Mouse (Mus musculus): ENCODE measurements at regions not wholly inside any gene's neighbourhood (a gene's known extent, or its start where the extent isn't known, plus 50 kb on each side); places are given as distances from the start of the nearest gene placed in this dataset.
A peak's percentile ranks its signal among the peaks of the same experiment; 100 is the strongest.
"Not testable (repeated sequence)": the region's sequence is repeated elsewhere in the genome, so short reads cannot be mapped to it uniquely, and the experiment has no call there.

- TF ChIP-seq CTCF (IDR thresholded peaks at IDR 0.05; ENCODE audit: insufficient read depth, low read length) (no peak), POLR2A (IDR thresholded peaks at IDR 0.05; ENCODE audit: borderline replicate concordance, extremely low read depth, low read depth, low read length) (no peak)
- Histone ChIP-seq H3K4me1 (ENCODE audit: control insufficient read depth, insufficient read depth, low read length) (peaks cover 3% of the 10 kb centered on the region; the same call in 1 of the 2 replicates), H3K4me3 (replicated peaks; ENCODE audit: extremely low read depth, low read depth, low read length) (peak overlapping the region; percentile 44)
- WGBS, result 16% methylated on average over 14 of the region's 14 CpGs
- DNase-seq, result no peak
These were observed 127.5 kb downstream of the Gm11077 start for GRCm38 (mm10) chr6:140856468-140857117.

GRCm38 (mm10) chr6:140857118-140857746, 128.1 kb downstream of the Gm11077 start:
- TF ChIP-seq CTCF (IDR thresholded peaks at IDR 0.05; ENCODE audit: insufficient read depth, low read length), result no peak
- no peak for TF ChIP-seq POLR2A (IDR thresholded peaks at IDR 0.05; ENCODE audit: borderline replicate concordance, extremely low read depth, low read depth, low read length)
- H3K4me3 ChIP-seq (replicated peaks; ENCODE audit: extremely low read depth, low read depth, low read length), result peak overlapping the region; percentile 21
- 34% methylated on average over 18 of the region's 18 CpGs for WGBS
- no peak for DNase-seq
- H3K4me1 ChIP-seq (ENCODE audit: control insufficient read depth, insufficient read depth, low read length), result peaks cover 3% of the 10 kb centered on the region; the same call in 1 of the 2 replicates

GRCm38 (mm10) chr6:140869523-140869922, 140.4 kb downstream of the Gm11077 start:
- not testable (repeated sequence) for H3K4me3 ChIP-seq (replicated peaks; ENCODE audit: extremely low read depth, low read depth, low read length); H3K4me1 ChIP-seq (ENCODE audit: control insufficient read depth, insufficient read depth, low read length); DNase-seq
- 96% methylated on average over 11 of the region's 16 CpGs for WGBS

- TF ChIP-seq CTCF (IDR thresholded peaks at IDR 0.05; ENCODE audit: insufficient read depth, low read length) (no peak), POLR2A (IDR thresholded peaks at IDR 0.05; ENCODE audit: borderline replicate concordance, extremely low read depth, low read depth, low read length) (no peak)
- WGBS, result 35% methylated on average over 3 of the region's 3 CpGs
- no peak for DNase-seq
- Histone ChIP-seq H3K4me1 (ENCODE audit: control insufficient read depth, insufficient read depth, low read length) (no peaks in the 10 kb centered on the region), H3K4me3 (replicated peaks; ENCODE audit: extremely low read depth, low read depth, low read length) (no peak overlapping the region)
These were observed 145.7 kb downstream of the Gm11077 start for GRCm38 (mm10) chr6:140874831-140875230.

- no peak for TF ChIP-seq POLR2A (IDR thresholded peaks at IDR 0.05; ENCODE audit: borderline replicate concordance, extremely low read depth, low read depth, low read length)
- Histone ChIP-seq H3K4me1 (ENCODE audit: control insufficient read depth, insufficient read depth, low read length) (no peaks in the 10 kb centered on the region), H3K4me3 (replicated peaks; ENCODE audit: extremely low read depth, low read depth, low read length) (no peak overlapping the region)
- no peak for DNase-seq
These were observed 154.6 kb downstream of the Gm11077 start for GRCm38 (mm10) chr6:140883651-140884050.

GRCm38 (mm10) chr6:140888610-140889009, 159.5 kb downstream of the Gm11077 start:
- Histone ChIP-seq H3K4me1 (ENCODE audit: control insufficient read depth, insufficient read depth, low read length) (no peaks in the 10 kb centered on the region), H3K4me3 (replicated peaks; ENCODE audit: extremely low read depth, low read depth, low read length) (no peak overlapping the region)
- no peak for DNase-seq
- WGBS, result 34% methylated on average over 11 of the region's 11 CpGs
- TF ChIP-seq POLR2A (IDR thresholded peaks at IDR 0.05; ENCODE audit: borderline replicate concordance, extremely low read depth, low read depth, low read length) (no peak), CTCF (IDR thresholded peaks at IDR 0.05; ENCODE audit: insufficient read depth, low read length) (no peak)

GRCm38 (mm10) chr6:140890060-140890459, 161.0 kb downstream of the Gm11077 start:
- no peak for TF ChIP-seq POLR2A (IDR thresholded peaks at IDR 0.05; ENCODE audit: borderline replicate concordance, extremely low read depth, low read depth, low read length)
- no peak for TF ChIP-seq CTCF (IDR thresholded peaks at IDR 0.05; ENCODE audit: insufficient read depth, low read length)
- WGBS, result 72% methylated on average over 5 of the region's 5 CpGs

GRCm38 (mm10) chr6:140890591-140890990, 161.5 kb downstream of the Gm11077 start:
- Histone ChIP-seq H3K4me3 (replicated peaks; ENCODE audit: extremely low read depth, low read depth, low read length) (no peak overlapping the region), H3K4me1 (ENCODE audit: control insufficient read depth, insufficient read depth, low read length) (no peaks in the 10 kb centered on the region)
- DNase-seq, result no peak
- no peak for TF ChIP-seq POLR2A (IDR thresholded peaks at IDR 0.05; ENCODE audit: borderline replicate concordance, extremely low read depth, low read depth, low read length)
- 73% methylated on average over 2 of the region's 2 CpGs for WGBS

More at GRCm38 (mm10) chr6:140890060-140890459, 161.0 kb downstream of the Gm11077 start:
- DNase-seq, result no peak
- Histone ChIP-seq H3K4me1 (ENCODE audit: control insufficient read depth, insufficient read depth, low read length) (no peaks in the 10 kb centered on the region), H3K4me3 (replicated peaks; ENCODE audit: extremely low read depth, low read depth, low read length) (no peak overlapping the region)

GRCm38 (mm10) chr6:140894467-140894866, 165.4 kb downstream of the Gm11077 start:
- no peak for DNase-seq

GRCm38 (mm10) chr6:140895441-140895840, 166.4 kb downstream of the Gm11077 start:
- H3K4me1 ChIP-seq (ENCODE audit: control insufficient read depth, insufficient read depth, low read length), result no peaks in the 10 kb centered on the region
- no peak overlapping the region for H3K4me3 ChIP-seq (replicated peaks; ENCODE audit: extremely low read depth, low read depth, low read length)
- no peak for TF ChIP-seq CTCF (IDR thresholded peaks at IDR 0.05; ENCODE audit: insufficient read depth, low read length)
- TF ChIP-seq POLR2A (IDR thresholded peaks at IDR 0.05; ENCODE audit: borderline replicate concordance, extremely low read depth, low read depth, low read length), result no peak
- DNase-seq, result no peak
- WGBS, result 43% methylated on average over 2 of the region's 2 CpGs

More at GRCm38 (mm10) chr6:140894467-140894866, 165.4 kb downstream of the Gm11077 start:
- 69% methylated on average over 11 of the region's 11 CpGs for WGBS
- no peak for TF ChIP-seq CTCF (IDR thresholded peaks at IDR 0.05; ENCODE audit: insufficient read depth, low read length)
- TF ChIP-seq POLR2A (IDR thresholded peaks at IDR 0.05; ENCODE audit: borderline replicate concordance, extremely low read depth, low read depth, low read length), result no peak
- H3K4me3 ChIP-seq (replicated peaks; ENCODE audit: extremely low read depth, low read depth, low read length), result no peak overlapping the region
- H3K4me1 ChIP-seq (ENCODE audit: control insufficient read depth, insufficient read depth, low read length), result no peaks in the 10 kb centered on the region

All from lung, adult 2 months (tissue).